Mouse (Mus musculus) spleen, postnatal 36 days (tissue): ENCODE data around the gene Vmn1r32.

Experiments
- DNase-seq, 2 experiments: peaks; one replicate each; pipeline ENCODE4 v3.0.0; 2022; ENCODE audit warnings: low spot score in 2 of 2, mixed read lengths in 1 of 2

The Vmn1r32 gene

GRCm38 (mm10) chr6:66559996-66560395, at the start of gene Vmn1r32:
Gene Vmn1r32, minus strand, starts transcription at chr6:66560096.
- DNase-seq: no peak

GRCm38 (mm10) chr6:66595804-66596203, 35.9 kb upstream of the Vmn1r32 start:
- DNase-seq: peak; percentile 69 to 71

- DNase-seq: no peak
These were observed 23.9 kb downstream of the Vmn1r32 start for GRCm38 (mm10) chr6:66535966-66536365.

- DNase-seq: peak; percentile 98 to 99
These were observed 24.7 kb downstream of the Vmn1r32 start, which contains the start of gene Mad2l1 for GRCm38 (mm10) chr6:66535028-66535862. Gene Mad2l1, plus strand, starts transcription at chr6:66535390.

GRCm38 (mm10) chr6:66534366-66534941, 25.4 kb downstream of the Vmn1r32 start:
- DNase-seq: no peak

GRCm38 (mm10) chr6:66533241-66533640, 26.7 kb downstream of the Vmn1r32 start:
- peak; percentile 16 to 45 for DNase-seq

GRCm38 (mm10) chr6:66528386-66528785, 31.5 kb downstream of the Vmn1r32 start:
- no peak for DNase-seq

- DNase-seq: no peak
These were observed 43.5 kb downstream of the Vmn1r32 start for GRCm38 (mm10) chr6:66516368-66516767.
